Mouse (Mus musculus) gastrocnemius, postnatal 14 days (tissue): ENCODE measurements around the gene Lacc1. TPM values are rescaled to one million over a fixed set of nuclear protein-coding genes. Genes with fewer than 3 reads are reported as not detected.
"Not testable (repeated sequence)": the region's sequence is repeated elsewhere in the genome, so short reads cannot be mapped to it uniquely, and the experiment has no call there.

Source experiments
- DNase-seq: peaks from one replicate; pipeline ENCODE4 v3.0.0; 2021; ENCODE audit warnings: mixed read lengths
- intact Hi-C: fragments of 180-260 bp; cut with DNase I; formaldehyde crosslinking; loops from one replicate; pipeline ENCODE4 v1.15.1; 2025; ENCODE audit warnings: low total_unique reads
- long read RNA-seq, 2 experiments: library from polyadenylated mRNA; stranded (forward); transcript quantifications; one replicate each; pipeline ENCODE4 v2.0.0; 2021
- total RNA-seq, 2 experiments: library from RNA; stranded (reverse); gene quantifications; 2 replicates each; pipeline ENCODE4 v1.2.3; 2021

The Lacc1 gene
- 1 to 10 TPM; 1.2 to 2.1 TPM for total RNA-seq
- long read RNA-seq, experiment 1, partial matches to known transcripts, result 0 of 3 reads
- long read RNA-seq, experiment 1, other reads (novel, unspliced or antisense), result 0 of 3 reads
- long read RNA-seq, experiment 2, result 0 reads

DNA sequence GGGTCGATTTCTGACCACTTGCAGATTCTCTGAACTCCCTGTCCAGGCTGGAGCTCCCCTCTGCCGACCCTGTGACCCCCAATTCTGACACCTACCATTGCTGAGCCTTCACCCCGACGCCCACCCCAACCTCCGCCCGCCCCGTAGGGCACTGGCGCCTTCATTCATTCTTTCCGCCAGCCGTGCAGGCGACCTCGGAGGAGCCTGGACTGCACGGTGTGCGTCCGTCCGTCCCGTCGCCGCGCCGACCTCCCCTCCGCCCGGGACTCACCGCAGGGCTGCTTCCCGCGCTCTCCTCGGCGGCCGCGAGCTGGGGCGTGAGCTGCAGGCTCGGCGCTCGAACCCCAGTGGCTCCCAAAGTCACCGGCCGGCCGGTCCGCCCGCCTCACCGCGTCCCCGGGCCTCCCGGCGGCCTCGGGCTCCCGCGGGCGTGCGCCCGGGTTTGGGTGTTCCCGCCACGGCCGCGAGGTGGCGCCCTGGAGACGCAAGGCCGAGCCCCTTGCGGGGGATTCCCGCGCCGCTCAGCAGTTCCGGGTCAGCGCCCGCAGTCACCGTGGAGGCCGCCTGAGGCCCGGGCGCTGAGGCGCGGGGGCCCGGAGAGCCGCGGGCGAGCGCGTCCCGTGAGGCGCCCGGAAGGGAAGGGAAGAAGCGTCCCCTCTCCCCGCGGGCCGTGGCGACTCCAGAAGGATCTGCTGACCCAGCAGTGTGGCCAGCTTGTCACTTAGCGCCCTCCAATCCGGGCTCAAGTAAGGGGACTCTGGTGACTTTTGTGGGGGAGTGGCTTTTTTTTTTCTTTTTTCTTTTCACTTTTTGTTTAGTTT lies at the start of gene Lacc1, which contains the start of gene Ccdc122:
Gene Lacc1, minus strand, starts transcription at position 679 of the 821 bp plus-strand sequence.
Gene Ccdc122, plus strand, starts transcription at position 547 of the 821 bp plus-strand sequence.
- DNase-seq, result peak; percentile 82
- intact Hi-C loops, result no loop called here

DNA sequence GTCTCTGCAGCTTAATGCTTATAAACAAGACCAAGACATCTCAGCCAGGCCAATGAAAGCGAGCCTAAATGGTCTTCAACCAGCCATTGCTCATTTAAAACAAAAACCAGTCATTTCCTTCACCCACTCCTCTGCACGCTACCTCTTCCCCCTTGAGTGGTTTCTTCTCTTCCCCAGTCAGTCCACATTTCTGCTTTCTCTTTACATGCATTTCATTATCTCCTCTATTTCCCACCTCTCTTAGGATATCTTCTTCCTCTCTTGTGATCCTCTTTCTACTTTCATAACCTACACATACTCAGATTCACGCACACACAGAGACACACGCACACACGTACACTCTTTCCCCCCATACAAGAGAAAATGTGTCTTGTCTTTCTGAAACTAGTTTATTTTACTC lies 44.5 kb upstream of the Lacc1 start:
- intact Hi-C loops, result no loop called here
- no peak for DNase-seq

DNA sequence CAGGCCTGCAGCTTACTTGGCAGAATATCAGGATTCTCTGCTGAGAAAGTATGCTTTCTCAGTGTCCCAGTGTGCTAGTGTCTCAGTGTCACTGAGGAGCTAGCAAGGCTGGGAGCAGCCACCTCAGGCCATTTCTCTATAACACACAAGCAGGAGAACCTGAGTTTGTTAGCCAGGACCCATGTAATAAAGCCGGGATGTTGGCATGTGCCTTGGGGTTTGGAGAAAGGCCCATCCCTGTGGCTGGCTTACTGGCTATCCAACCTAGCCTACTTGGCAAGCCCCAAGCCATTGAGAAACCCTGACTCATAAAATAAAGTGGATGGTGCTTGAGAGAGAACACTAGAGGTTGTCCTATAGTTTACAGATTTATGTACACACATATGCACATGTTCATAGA lies 32.7 kb upstream of the Lacc1 start:
- intact Hi-C loops, result no loop called here
- no peak for DNase-seq

DNA sequence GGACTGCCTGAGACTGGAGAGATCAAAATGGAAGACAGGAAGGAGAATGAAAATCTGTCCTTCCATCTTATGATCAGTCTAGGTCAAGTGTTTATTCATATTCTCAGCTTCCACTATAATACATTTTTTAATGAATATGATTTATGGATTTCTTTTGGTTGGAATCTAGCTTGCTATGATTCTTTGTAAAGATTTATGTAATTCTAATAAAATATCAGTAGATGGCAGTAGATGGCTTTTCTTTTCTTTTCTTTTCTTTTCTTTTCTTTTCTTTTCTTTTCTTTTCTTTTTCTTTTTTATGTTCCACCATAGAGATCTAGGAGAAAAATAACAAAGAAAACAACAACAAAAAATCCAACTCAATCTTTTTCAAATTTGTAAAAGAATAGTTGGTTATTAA lies 16.6 kb upstream of the Lacc1 start:
- DNase-seq, result no peak
- intact Hi-C loops, result no loop called here

DNA sequence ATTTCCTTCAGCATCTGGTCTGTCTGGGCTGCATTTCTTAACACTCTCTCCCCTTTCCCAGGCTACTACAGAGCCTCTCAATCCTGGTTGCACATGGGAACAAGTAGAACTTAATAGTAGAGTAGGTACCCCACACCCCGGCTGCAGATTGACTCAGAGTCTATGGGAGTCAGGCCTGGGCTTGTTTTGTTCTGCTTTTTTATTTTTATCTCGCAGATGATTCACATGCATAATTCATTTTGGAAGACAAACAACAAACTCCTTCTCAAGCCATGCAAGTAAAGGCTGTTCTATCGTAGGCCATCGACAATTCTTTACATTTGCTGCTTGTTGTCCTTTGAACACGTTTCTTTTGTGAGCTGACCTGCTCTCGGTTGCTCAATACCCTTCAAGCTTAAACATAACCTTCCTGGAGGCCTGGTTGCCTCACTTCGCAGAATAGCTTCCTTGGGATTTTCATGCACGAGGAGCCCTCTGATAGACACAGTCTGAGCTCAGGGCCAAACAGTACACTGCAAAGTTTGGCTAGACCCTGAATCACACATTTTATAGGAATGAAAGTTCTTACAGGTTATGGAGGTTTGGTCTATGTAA lies 1.2 kb upstream of the Lacc1 start:
- DNase-seq, result no peak
- intact Hi-C loops, result no loop called here

DNA sequence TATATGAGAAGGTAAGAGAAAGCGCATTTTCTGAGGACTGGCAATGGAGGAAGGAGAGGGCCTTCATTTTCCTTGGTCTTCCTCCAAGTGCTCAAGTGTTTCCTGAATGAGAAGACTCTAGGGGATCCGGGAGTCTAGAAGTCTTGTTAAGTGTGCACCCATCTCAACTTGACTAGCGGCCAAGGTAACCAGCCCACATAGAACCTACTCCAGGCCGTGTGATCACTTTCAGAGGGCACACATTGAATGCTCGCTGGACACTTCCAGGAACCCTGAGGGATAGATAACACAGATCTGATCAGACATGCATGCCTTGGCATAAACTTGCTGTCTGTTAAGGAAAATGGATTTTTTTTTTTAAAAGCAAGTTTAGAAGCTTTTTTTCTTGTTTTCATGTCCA lies 626 bp upstream of the Lacc1 start:
- intact Hi-C loops, result no loop called here
- no peak for DNase-seq

DNA sequence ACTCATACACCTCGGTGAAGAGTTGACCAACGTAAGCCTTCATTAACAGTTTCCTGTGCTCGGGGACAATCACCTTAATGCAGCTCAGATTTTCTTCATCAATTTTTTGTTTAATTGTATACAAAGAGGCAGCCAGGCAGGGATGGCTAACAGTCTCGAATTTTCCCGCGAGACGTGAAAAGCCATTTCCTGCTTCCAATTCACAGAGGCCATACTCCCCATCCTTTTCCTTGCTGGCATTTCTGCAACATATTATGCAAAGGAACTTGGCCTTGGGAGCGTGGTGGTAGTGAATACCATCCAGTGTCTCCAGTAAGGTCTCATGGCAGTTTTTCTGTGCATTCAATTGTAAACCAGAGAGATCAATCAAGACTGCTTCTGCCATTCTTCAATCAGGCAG lies 1.7 kb downstream of the Lacc1 start:
- no peak for DNase-seq
- intact Hi-C loops, result no loop called here

DNA sequence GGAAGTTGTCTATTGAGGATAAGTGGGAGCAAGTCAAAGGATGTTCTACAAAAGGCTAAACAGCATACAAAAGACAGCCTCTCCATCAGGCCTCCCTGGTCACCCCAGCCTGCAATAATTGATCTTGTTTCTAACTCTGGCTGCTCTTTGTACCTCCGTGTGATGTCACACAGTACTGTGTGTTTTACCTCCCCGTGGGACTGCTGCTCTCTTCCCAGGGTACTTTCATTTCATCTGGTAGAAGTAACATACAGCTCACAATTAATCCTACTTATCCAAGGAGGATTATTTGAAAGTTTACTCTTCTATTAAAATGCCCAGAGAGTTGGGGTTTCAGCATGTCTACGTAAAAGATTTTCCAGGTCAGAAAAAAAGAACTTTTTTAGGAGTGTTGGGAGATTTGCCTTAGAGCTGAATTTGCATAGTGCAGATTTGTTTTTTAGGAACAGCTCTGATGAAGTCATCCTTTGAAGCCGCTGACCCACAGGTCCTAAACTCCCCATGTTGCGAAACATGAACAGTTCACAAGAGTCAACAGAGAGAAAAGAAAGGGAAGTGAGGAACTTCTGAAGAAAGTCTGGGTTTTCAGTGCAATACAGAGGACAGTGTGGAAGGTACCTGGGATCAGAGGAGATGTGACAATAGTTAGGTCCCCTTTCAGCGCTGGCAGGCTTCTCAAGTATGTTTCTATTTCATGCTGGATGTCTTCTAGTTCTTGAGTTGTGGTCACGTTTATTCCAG lies 2.4 kb downstream of the Lacc1 start:
- intact Hi-C loops, result no loop called here
- DNase-seq, result no peak

DNA sequence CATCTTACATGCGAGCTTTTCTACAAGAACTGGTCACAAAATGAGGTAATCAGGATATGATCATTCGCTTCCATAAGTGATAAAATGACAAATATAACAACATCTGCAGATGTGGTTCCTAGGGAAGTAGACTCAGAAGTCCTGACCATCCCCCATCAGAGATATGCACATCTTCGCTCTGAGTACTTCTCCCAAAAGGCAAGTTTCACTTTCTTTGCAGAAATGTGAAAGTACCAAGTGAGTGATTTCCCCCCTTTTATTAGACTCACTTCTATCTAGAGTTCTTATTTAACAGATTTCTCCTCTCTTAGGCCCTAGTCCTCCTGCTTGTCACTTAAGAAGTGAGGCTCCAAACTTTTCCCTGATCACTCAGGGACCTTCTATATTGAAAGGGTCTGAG lies 3.3 kb downstream of the Lacc1 start:
- no peak for DNase-seq
- intact Hi-C loops, result no loop called here

DNA sequence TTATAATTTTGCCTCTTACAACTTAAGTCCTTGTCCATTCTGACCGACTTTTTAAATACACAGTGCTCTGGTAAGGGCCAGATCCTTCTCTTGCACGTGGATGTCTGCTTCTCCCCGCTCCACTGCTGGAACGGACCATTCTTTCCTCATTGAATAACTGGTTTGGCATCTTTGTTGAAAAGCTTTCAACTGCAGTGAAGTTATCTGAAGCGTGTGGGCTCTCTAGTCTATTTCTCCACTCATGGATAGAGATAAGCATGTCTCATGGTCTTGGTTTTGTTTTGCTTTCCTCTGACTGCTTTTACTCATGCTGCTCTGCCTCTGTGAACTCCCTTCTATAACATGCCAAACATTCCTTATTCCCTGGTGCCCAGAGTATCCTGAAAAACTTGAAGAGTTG lies 4.3 kb downstream of the Lacc1 start:
- DNase-seq, result no peak
- intact Hi-C loops, result no loop called here

DNA sequence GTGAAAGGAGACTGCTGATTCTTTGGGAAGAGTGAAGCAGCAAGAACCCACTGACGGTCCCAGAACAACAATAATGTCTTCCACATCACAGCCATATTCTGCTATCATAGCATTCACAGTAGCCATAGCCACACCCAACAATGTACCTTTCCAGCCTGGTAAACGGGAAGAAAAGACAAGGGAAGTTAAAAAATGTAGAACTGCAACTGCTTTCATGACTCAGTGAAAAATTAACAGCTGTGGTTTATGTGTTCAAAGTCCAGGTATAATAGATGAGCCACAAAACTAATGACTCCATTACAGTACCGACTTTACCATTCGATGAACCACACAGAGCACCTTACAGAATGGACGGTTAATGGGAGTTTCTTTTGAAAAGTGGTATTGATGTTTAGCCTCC lies 5.9 kb downstream of the Lacc1 start:
- DNase-seq, result no peak
- intact Hi-C loops, result no loop called here

DNA sequence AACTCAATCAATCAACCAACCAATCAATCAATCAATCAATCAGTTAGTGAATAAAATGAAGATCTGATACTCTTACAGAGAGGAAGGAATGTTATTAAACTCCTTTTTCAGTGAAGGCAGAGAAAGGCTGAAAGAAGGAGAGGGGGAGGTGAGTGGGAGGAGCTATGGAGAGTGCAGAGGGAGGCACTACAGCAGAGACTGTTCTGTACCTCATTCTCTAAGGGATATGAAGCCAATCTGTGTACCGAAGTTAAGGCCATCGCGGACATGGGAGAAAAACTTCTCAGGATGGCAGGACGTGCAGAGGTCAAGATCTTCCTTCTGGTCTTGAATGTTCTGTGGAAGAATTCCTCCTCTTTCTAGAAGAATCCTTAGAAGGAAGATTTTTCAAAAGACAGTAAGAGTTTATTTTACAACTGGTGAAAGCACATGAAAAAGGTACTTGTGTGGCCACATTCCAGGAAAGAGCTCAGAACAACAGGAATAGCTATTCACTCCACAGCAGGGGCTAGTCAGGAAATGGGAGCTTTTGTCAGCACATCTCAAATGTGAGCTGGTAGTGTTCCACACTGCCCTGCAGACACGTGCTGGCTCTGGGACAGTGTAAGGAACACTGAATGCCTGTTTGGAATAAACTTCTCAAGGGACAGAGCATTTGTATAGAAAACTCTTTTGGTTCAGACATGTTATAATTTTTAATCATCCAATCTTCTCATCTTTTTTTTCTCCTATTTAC lies 7.2 kb downstream of the Lacc1 start:
- intact Hi-C loops, result no loop called here
- DNase-seq, result no peak

DNA sequence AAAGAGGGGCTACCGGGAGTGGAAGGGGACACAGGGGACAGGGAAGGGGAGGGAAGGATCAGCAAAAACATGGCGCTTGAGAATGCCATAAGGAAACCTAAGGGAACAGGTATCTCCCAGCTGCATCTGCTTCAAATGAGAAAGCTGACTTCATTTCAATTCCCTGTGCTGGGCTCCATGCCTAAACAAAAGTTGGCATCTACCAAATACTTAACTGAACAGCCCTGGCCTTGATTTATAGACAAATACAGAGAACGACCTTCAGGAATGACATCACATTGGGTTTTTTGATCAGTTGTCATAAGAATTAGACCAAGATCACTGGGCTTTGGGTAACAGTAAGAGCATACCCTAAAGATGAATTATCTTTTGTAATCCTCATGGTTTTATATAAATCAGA lies 12.2 kb downstream of the Lacc1 start:
- intact Hi-C loops, result no loop called here

DNA sequence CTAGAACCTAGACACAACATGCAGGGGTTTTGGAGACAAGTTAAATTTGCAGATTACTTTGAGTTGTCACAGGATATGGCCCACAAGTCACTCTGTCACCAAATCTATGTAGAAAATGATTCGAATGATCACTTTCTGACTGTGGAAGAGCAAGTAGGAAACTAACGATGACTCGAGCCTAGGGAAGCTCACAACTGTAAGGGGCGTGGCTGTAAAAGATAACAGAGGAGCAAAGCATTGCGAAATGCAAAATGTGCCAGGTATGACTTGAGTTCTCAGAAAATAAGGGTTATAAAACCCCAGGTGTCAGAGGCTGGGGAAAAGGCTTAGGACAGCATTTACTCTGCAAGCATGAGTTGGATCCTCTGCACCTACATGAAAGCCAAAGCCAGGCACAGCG lies 19.5 kb downstream of the Lacc1 start:
- intact Hi-C loops, result no loop called here
- DNase-seq, result no peak

More for the DNA sequence above, 12.2 kb downstream of the Lacc1 start:
- no peak for DNase-seq

DNA sequence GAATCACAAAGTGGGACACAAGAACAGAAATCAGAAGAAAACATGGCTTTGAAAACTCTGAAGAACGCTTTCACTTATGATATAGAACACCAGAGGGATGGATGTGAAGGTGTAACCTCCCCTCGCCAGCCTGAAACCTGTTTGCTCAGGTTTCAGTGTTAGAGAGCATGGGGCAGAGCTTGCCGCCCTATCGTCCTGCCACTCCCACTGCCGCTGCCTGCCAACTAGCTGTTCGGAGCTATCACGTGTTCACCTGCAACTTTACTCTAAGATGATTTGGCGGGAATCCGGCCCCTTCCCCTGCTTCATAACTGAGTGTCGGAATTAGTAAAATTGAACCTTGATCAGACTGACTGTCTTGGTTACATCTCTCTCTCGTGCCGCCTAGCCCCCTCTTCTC lies 19.9 kb downstream of the Lacc1 start:
- DNase-seq, intact Hi-C loops: not testable (repeated sequence)

DNA sequence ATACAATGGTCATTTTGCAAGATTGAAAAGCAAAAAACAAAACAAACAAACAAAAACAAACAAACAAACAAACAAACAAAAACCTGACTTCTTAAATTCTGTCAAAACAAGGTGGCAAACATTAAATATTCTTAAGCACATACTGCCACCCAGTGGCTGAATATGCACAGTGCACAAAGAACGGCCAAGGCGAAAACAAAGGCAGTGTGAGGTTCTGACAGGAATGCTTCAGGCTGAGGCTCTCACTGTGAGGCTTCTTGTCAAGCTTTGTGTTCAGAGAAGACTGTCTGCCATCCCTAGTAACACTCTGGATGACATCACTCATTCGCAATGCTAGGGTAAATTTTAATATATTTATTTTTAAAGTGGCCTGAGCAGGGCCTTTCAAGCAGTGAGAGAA lies 24.9 kb downstream of the Lacc1 start:
- DNase-seq, result peak; percentile 42
- intact Hi-C loops, result loop anchor here (5.0 kb wide), 1 partner anchor 530 kb away; no protein-coding TSS in a partner anchor

DNA sequence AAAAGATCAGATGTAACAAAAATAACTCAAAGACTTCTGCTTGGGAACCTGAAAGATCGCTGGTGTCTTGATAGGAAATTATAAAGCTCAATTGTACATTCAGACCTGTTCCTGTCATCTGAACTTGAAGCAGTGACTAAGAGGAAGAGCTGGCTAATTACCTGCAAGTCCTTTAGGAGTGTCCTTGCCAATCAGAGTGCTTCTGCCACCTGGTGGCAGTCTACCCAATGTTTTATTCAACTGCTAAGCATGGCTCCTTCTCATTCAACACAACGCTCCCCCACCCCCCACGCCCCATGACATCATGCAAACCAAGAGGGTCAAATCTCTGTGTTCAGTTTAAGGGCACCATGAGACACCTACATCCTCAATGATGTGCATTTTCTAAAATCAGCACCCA lies 28.5 kb downstream of the Lacc1 start:
- peak; percentile 72 for DNase-seq
- intact Hi-C loops, result loop anchor here (2.0 to 10.0 kb wide), 3 partner anchors 131 to 883 kb away; no protein-coding TSS in a partner anchor

DNA sequence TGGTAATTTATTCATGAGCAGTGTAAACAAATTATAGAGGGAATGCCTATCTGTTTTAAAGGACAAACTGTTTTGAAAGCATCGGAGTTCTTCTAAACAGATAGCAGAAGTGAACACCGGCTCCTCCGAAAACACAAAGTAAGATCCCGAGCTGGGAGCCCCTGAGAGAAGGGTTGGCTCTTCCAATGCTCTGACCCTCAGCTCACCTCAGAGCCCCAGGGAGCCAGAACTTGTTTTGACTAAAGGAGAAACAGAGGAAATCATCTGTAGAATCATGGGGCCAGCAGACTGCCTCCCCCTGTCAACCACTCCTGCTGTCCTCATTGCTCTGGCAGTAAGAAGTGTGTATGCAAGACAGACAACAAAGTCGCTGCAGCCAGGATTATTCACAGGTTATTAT lies 31.1 kb downstream of the Lacc1 start:
- intact Hi-C loops, result loop anchor here (5.0 to 10.0 kb wide), 2 partner anchors 128 to 881 kb away; no protein-coding TSS in a partner anchor
- DNase-seq, result no peak

DNA sequence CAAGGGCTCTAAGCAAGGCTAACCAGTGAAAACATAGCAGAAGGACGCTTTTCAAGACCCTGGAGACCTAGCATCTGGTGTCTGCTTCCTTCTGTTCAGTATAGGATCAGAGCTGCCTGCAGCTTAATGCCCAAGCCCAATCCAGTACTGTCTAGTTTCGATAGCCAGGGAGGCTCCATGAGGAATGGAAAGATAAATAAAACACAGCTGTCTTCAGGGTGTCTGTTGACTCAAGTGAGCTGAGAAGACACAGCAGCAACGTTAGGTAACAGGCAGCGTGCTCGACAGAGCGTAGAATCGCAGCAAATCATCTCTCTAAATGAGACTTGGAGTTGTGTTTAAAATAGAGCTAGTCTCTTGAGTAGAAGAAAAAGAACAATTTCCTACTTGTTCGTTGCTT lies 32.0 kb downstream of the Lacc1 start:
- intact Hi-C loops, result loop anchor here (5.0 to 10.0 kb wide), 3 partner anchors 117 to 880 kb away; no protein-coding TSS in a partner anchor
- DNase-seq, result no peak
